Mouse (Mus musculus): ENCODE measurements around the gene Reps2. TPM values are rescaled to one million over a fixed set of nuclear protein-coding genes. Genes with fewer than 3 reads are reported as not detected.

Gene Reps2
- polyA plus RNA-seq, 1 experiment from 2014 or later = 1.9 TPM

DNA sequence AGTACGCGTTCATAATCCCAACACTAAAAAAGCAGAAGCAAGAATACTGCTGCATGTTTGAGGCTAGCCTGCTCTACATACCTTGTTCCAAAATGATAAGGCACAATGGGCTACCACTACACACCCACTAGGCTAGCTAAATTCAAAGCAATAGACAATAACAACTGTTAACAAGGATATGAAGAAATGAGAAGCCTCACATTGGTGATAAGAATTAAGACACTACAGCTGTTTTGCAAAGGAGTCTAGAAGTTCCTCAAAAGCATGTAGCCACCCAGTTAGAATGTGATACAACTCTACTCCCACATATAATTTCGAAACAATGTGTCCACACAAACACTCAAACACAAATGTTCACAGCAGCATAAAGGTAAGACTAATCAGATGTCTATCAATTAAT lies 24.9 kb downstream of the Reps2 start:
- no peak overlapping the region for H3K27ac ChIP-seq (ENCODE audit: low read depth, low read length)
- no peak overlapping the region for H3K9ac ChIP-seq (ENCODE audit: low read depth, low read length)
- H3K36me3 ChIP-seq (ENCODE audit: control insufficient read depth, insufficient read depth, low read length) = no peaks in the 10 kb centered on the region
- DNase-seq (ENCODE audit: low spot score) (no peak), ATAC-seq (replicated peaks; ENCODE audit: low FRiP score) (no peak)
- H3K4me3 ChIP-seq (ENCODE audit: low read depth, low read length) = no peak overlapping the region
- H3K27me3 ChIP-seq (replicated peaks; ENCODE audit: control insufficient read depth, insufficient read depth, low read length) = no peaks in the 10 kb centered on the region
- no peaks in the 10 kb centered on the region for H3K4me1 ChIP-seq (replicated peaks; ENCODE audit: control insufficient read depth, insufficient read depth, low read length)
- WGBS = 87% methylated on average over 3 of the region's 3 CpGs
- no peaks in the 10 kb centered on the region for H3K9me3 ChIP-seq (ENCODE audit: control insufficient read depth, low read length)
- H3K4me2 ChIP-seq = no peak overlapping the region

DNA sequence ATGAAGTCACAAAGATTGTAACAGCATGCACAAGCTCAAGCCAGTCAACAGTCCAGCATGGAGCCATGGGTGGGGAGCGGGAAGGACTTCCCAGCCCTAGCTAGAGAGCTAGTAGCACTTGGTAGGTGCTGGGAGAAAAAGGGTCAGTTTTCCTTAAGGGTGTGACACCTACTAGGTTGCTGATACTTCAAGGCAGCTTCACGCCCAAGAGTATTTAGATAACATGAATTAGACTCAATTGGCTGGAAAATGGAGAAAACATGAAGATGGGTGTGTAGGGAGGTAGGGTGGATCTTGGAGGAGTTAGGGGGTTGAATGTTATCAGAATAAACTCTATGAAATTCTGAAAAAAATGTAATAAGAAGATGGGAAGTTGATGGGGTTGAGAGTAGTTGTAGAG lies 37.3 kb downstream of the Reps2 start:
- DNase-seq (ENCODE audit: low spot score) (no peak), ATAC-seq (replicated peaks; ENCODE audit: low FRiP score) (no peak; the same call in 1 of the 2 replicates)
- Histone ChIP-seq H3K27ac (ENCODE audit: low read depth, low read length) (no peak overlapping the region), H3K27me3 (replicated peaks; ENCODE audit: control insufficient read depth, insufficient read depth, low read length) (0 out of 2 replicates have a peak, but pooled peaks cover 5% of the 10 kb centered on the region), H3K9me3 (ENCODE audit: control insufficient read depth, low read length) (no peaks in the 10 kb centered on the region), H3K4me2 (no peak overlapping the region), H3K4me3 (ENCODE audit: low read depth, low read length) (no peak overlapping the region), H3K4me1 (replicated peaks; ENCODE audit: control insufficient read depth, insufficient read depth, low read length) (no peaks in the 10 kb centered on the region), H3K36me3 (ENCODE audit: control insufficient read depth, insufficient read depth, low read length) (no peaks in the 10 kb centered on the region), H3K9ac (ENCODE audit: low read depth, low read length) (no peak overlapping the region)
- WGBS = 64% methylated on average over 2 of the region's 2 CpGs

DNA sequence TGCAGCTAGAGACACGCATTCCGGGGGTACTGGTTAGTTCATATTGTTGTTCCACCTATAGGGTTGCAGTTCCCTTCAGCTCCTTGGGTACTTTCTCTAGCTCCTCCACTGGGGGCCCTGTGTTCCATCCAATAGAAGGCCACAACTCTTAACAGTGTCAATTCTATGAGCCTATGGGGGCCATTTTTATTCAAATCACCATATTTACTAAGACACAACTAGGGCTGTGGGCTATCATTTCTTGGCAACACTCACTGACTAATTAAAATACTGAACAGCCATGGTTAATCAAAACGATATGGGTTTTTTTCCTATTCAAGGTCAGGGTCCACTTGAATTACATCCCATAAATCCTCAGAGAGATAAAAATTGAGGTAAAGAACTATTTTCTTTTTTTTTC lies 43.8 kb downstream of the Reps2 start:
- Histone ChIP-seq H3K4me3 (ENCODE audit: low read depth, low read length) (no peak overlapping the region), H3K9me3 (ENCODE audit: control insufficient read depth, low read length) (no peaks in the 10 kb centered on the region), H3K4me2 (no peak overlapping the region), H3K9ac (ENCODE audit: low read depth, low read length) (no peak overlapping the region), H3K4me1 (replicated peaks; ENCODE audit: control insufficient read depth, insufficient read depth, low read length) (no peaks in the 10 kb centered on the region), H3K27me3 (replicated peaks; ENCODE audit: control insufficient read depth, insufficient read depth, low read length) (no peaks in the 10 kb centered on the region), H3K36me3 (ENCODE audit: control insufficient read depth, insufficient read depth, low read length) (no peaks in the 10 kb centered on the region), H3K27ac (ENCODE audit: low read depth, low read length) (no peak overlapping the region)
- whole genome bisulfite sequencing = 87% methylated on average over 3 of the region's 3 CpGs
- DNase-seq (ENCODE audit: low spot score) (no peak), ATAC-seq (replicated peaks; ENCODE audit: low FRiP score) (no peak)

DNA sequence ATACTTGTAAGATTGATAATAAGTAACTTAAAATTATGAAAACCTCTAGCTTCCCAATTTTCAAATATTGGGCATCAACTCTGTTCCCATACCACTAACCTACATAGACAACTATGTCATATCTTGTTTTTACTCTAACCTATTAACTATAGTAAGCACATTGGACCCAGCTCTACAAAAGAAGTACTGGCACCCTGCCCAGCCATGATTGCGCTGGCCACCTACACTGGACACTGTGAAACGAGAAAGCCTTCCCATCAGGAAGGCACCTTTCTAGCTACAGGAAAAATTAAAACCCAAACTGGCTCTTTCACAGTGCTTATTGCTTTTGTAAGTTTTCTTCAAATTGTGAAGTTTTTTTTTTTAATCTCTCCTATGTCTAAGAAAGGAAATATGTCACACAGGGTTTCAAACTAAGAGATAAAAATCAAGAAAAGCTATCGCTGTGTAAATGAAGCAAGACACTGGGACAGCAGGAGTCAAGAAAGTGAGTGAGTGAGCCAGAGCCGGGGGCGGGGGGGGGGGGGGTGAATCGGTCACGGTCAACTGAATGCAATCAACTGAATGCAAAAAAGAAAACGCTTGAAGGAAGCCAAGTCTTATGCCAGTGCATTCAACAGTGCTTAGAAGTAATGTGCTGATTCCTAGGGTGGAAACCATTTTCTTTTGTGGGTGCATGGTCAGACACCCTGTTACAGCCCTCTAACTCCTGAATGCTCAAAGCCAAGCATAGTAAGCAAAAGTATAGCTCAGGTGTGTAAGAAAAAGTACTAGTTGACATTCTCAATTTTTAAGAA lies 52.2 kb downstream of the Reps2 start:
- ATAC-seq (replicated peaks; ENCODE audit: low FRiP score) (no peak), DNase-seq (ENCODE audit: low spot score) (no peak)
- Histone ChIP-seq H3K9me3 (ENCODE audit: control insufficient read depth, low read length) (no peaks in the 10 kb centered on the region), H3K4me2 (no peak overlapping the region), H3K36me3 (ENCODE audit: control insufficient read depth, insufficient read depth, low read length) (no peaks in the 10 kb centered on the region), H3K9ac (ENCODE audit: low read depth, low read length) (no peak overlapping the region), H3K4me3 (ENCODE audit: low read depth, low read length) (no peak overlapping the region), H3K4me1 (replicated peaks; ENCODE audit: control insufficient read depth, insufficient read depth, low read length) (no peaks in the 10 kb centered on the region), H3K27me3 (replicated peaks; ENCODE audit: control insufficient read depth, insufficient read depth, low read length) (no peaks in the 10 kb centered on the region), H3K27ac (ENCODE audit: low read depth, low read length) (no peak overlapping the region)
- 79% methylated on average over 6 of the region's 8 CpGs for WGBS

DNA sequence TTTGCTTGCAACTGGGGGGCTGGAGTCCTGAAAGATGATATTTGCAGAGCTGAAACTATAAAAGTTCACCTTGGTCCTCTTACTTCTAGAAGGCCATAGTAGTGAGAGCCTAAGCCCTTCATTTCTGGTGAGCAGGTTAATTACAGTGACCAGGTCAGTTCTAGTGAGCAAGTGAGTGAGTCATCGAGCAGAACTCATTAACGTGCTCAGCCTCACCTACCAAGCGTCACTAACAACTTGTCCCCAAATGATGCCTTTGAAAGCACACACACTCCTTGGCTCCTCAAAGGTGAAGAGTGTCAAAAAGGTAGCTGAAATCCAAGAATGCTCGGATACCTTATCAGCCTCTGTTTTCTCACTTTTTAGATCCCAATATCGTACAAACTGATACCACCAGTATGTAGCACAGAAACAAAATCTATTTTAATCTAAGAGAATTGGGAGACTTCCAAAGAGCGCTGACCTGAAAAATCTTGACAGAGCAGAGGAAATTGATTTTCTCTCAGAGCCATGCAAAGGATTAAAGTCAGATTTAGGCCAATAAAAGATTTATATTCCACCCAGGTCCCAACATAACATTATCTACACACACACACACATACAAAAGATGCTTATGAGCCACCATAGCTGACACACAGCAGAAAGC lies 53.2 kb downstream of the Reps2 start:
- Histone ChIP-seq H3K27me3 (replicated peaks; ENCODE audit: control insufficient read depth, insufficient read depth, low read length) (no peaks in the 10 kb centered on the region), H3K36me3 (ENCODE audit: control insufficient read depth, insufficient read depth, low read length) (no peaks in the 10 kb centered on the region), H3K4me3 (ENCODE audit: low read depth, low read length) (no peak overlapping the region), H3K4me1 (replicated peaks; ENCODE audit: control insufficient read depth, insufficient read depth, low read length) (no peaks in the 10 kb centered on the region), H3K9ac (ENCODE audit: low read depth, low read length) (no peak overlapping the region), H3K27ac (ENCODE audit: low read depth, low read length) (no peak overlapping the region), H3K4me2 (no peak overlapping the region), H3K9me3 (ENCODE audit: control insufficient read depth, low read length) (no peaks in the 10 kb centered on the region)
- no peak for ATAC-seq (replicated peaks; ENCODE audit: low FRiP score)
- DNase-seq (ENCODE audit: low spot score) = no peak
- WGBS = 81% methylated on average over 6 of the region's 6 CpGs

DNA sequence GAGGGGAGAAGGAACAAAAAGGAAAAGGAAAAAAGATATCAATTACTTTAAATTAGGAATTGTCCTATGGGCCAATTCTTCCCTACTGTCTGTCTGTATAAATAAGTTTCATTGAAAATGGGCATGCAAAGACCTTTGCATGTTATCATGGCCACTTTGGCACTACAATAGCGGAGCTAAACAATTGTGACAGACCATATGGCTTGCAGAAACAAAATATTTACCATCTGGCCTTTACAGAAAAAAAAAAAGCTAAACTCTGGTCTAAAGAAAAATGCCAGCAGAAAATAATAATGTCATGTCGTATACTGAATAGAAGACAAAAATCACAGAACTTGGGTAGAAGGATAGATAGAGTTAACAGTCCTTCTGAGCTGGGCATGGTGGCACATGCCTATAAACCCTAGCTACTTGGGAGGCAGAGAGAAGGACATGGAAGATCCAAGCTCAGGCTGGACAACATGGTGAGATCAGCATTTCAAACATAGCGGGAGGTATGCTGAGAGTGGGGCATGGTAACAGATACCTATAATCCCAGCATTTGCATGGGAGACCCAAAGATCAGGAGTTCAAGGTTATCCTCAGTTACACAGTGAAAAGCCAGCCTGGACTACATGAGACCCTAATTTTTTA lies 54.2 kb downstream of the Reps2 start:
- ATAC-seq (replicated peaks; ENCODE audit: low FRiP score) (no peak), DNase-seq (ENCODE audit: low spot score) (no peak)
- H3K4me3 ChIP-seq (ENCODE audit: low read depth, low read length) = no peak overlapping the region
- H3K27me3 ChIP-seq (replicated peaks; ENCODE audit: control insufficient read depth, insufficient read depth, low read length) = no peaks in the 10 kb centered on the region
- H3K4me1 ChIP-seq (replicated peaks; ENCODE audit: control insufficient read depth, insufficient read depth, low read length) = no peaks in the 10 kb centered on the region
- no peak overlapping the region for H3K9ac ChIP-seq (ENCODE audit: low read depth, low read length)
- no peak overlapping the region for H3K4me2 ChIP-seq
- H3K27ac ChIP-seq (ENCODE audit: low read depth, low read length) = no peak overlapping the region
- H3K9me3 ChIP-seq (ENCODE audit: control insufficient read depth, low read length) = no peaks in the 10 kb centered on the region
- no peaks in the 10 kb centered on the region for H3K36me3 ChIP-seq (ENCODE audit: control insufficient read depth, insufficient read depth, low read length)
- WGBS = 87% methylated on average over 3 of the region's 3 CpGs

DNA sequence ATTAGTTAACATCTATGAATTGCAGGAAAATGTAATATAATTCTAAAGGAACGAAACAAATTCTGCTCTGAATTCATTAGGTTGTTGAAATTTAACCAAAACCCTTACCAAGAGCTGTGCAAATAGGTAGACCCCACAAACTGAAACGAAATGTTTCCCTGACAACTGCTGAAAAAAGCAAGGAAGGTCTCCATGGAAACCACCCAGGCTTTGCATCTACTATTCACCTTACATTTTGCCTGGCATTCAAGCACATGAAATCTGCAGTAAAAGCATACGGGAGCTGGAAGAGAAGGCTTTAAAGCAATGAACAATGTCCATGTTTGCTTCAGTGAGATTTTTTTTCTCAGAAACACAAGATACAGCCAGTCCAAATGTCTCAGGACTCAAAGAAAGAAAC lies 59.1 kb downstream of the Reps2 start:
- no peak overlapping the region for H3K4me2 ChIP-seq
- H3K9me3 ChIP-seq (ENCODE audit: control insufficient read depth, low read length) = no peaks in the 10 kb centered on the region
- no peaks in the 10 kb centered on the region for H3K4me1 ChIP-seq (replicated peaks; ENCODE audit: control insufficient read depth, insufficient read depth, low read length)
- WGBS = 65% methylated on average over 3 of the region's 3 CpGs
- H3K27ac ChIP-seq (ENCODE audit: low read depth, low read length) = no peak overlapping the region
- ATAC-seq (replicated peaks; ENCODE audit: low FRiP score) = no peak
- H3K27me3 ChIP-seq (replicated peaks; ENCODE audit: control insufficient read depth, insufficient read depth, low read length) = no peaks in the 10 kb centered on the region; the same call in 1 of the 2 replicates
- no peaks in the 10 kb centered on the region for H3K36me3 ChIP-seq (ENCODE audit: control insufficient read depth, insufficient read depth, low read length)
- H3K9ac ChIP-seq (ENCODE audit: low read depth, low read length) = no peak overlapping the region
- no peak overlapping the region for H3K4me3 ChIP-seq (ENCODE audit: low read depth, low read length)
- no peak for DNase-seq (ENCODE audit: low spot score)

DNA sequence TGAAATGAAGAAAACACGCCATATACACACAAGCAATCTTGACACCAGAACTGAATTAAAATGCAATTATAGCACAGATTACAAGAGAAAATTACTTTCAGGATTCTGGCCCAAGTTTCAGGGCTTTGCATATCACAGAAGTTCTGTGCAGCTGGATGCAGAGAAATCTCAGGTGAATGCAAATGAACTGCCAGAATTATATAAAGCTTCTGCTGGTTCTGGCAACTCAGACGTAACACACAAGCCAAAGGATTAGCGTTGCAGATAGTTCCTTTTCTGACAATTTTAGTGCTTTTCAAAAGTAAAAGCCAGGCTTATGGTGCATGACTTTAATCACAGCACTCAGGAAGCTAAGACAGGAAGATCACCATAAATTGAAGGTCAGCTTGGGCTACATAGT lies 62.9 kb downstream of the Reps2 start:
- Histone ChIP-seq H3K36me3 (ENCODE audit: control insufficient read depth, insufficient read depth, low read length) (no peaks in the 10 kb centered on the region), H3K4me3 (ENCODE audit: low read depth, low read length) (no peak overlapping the region), H3K9me3 (ENCODE audit: control insufficient read depth, low read length) (no peaks in the 10 kb centered on the region), H3K9ac (ENCODE audit: low read depth, low read length) (no peak overlapping the region), H3K4me2 (no peak overlapping the region), H3K4me1 (replicated peaks; ENCODE audit: control insufficient read depth, insufficient read depth, low read length) (no peaks in the 10 kb centered on the region), H3K27ac (ENCODE audit: low read depth, low read length) (no peak overlapping the region), H3K27me3 (replicated peaks; ENCODE audit: control insufficient read depth, insufficient read depth, low read length) (peaks cover 2% of the 10 kb centered on the region; the same call in 1 of the 2 replicates)
- WGBS = 66% methylated on average over 3 of the region's 3 CpGs
- ATAC-seq (replicated peaks; ENCODE audit: low FRiP score) (no peak), DNase-seq (ENCODE audit: low spot score) (no peak)
